Mouse (Mus musculus): Measurements from ENCODE around the gene Knl1. TPM values are rescaled to one million over a fixed set of nuclear protein-coding genes. Genes with fewer than 3 reads are reported as not detected.

Knl1 gene
- polyA plus RNA-seq, 1 experiment = 0.43 TPM

- DNase-seq (ENCODE audit: low read depth, low spot score) = no peak
- 89% methylated on average over 6 of the region's 6 CpGs for whole genome bisulfite sequencing
Observed at GRCm38 (mm10) chr2:119152255-119152654, 105.3 kb downstream of the Knl1 start.

DNA sequence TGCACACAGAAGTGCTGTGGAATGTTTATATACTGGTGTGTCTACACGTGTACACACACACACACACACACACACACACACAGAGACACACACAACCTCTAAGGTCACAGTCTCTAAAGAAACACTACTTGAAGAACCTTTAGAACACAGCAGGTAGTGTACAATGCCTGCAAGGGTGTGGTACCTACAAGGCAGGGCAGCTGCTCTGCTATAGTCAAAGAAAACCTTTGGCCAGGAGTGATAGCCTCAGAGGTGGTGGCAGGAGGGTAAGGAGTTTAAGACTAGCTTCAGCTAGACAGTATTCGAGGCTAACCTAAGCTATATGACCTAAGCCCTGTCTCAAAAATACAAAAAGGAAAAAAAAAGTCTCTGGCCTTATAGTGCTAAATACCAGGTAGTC, 107.8 kb downstream of the Knl1 start:
- peak; percentile 27 for DNase-seq (ENCODE audit: low read depth, low spot score)
- WGBS = 37% methylated on average over 2 of the region's 2 CpGs

Other genes starting within 250 kb of the Knl1 start
- 11.2 and 15.6 TPM in 2 replicates for gene Knstrn, start 233.1 kb upstream of the Knl1 start, polyA plus RNA-seq (2012; rRNA removed)
- gene Ivd, start 185.2 kb upstream of the Knl1 start, polyA plus RNA-seq (2012; rRNA removed) = 32.8 and 37.9 TPM in 2 replicates
- gene Bahd1, start 146.7 kb upstream of the Knl1 start, polyA plus RNA-seq (2012; rRNA removed) = 11.3 and 12.9 TPM in 2 replicates
- gene Chst14, start 120.6 kb upstream of the Knl1 start, polyA plus RNA-seq (2012; rRNA removed) = 3.6 and 3.8 TPM in 2 replicates
- gene Ccdc32, start 17.7 kb upstream of the Knl1 start, polyA plus RNA-seq (2012; rRNA removed) = 12.4 and 16.0 TPM in 2 replicates
- gene Rpusd2, start 12.3 kb upstream of the Knl1 start, polyA plus RNA-seq (2012; rRNA removed) = 2.3 and 4.0 TPM in 2 replicates
- 23.0 and 25.3 TPM in 2 replicates for gene Rad51, start 65.7 kb downstream of the Knl1 start, polyA plus RNA-seq (2012; rRNA removed)
- 31.2 and 52.2 TPM in 2 replicates for gene Rmdn3, start 109.9 kb downstream of the Knl1 start, polyA plus RNA-seq (2012; rRNA removed)
- gene Gchfr, start 120.7 kb downstream of the Knl1 start, polyA plus RNA-seq (2012; rRNA removed) = 55.8 and 78.9 TPM in 2 replicates
- gene Gm14137, start 127.4 kb downstream of the Knl1 start, polyA plus RNA-seq (2012; rRNA removed) = 0.30 and 0.35 TPM in 2 replicates
- 45.2 and 62.6 TPM in 2 replicates for gene Zfyve19, start 161.5 kb downstream of the Knl1 start, polyA plus RNA-seq (2012; rRNA removed)
- 3.6 and 4.0 TPM in 2 replicates for gene Dnajc17, start 161.7 kb downstream of the Knl1 start, polyA plus RNA-seq (2012; rRNA removed)
- gene Ppp1r14d, start 182.8 kb downstream of the Knl1 start, polyA plus RNA-seq (2012; rRNA removed) = 424 and 448 TPM in 2 replicates
- 196 and 257 TPM in 2 replicates for gene Spint1, start 190.2 kb downstream of the Knl1 start, polyA plus RNA-seq (2012; rRNA removed)
- gene Rhov, start 224.2 kb downstream of the Knl1 start, polyA plus RNA-seq (2012; rRNA removed) = 1.2 and 1.4 TPM in 2 replicates
- 16.4 and 19.2 TPM in 2 replicates for gene Vps18, start 241.6 kb downstream of the Knl1 start, polyA plus RNA-seq (2012; rRNA removed)